Mouse (Mus musculus): ENCODE measurements around the gene Rbm34. TPM values are rescaled to one million over a fixed set of nuclear protein-coding genes. Genes with fewer than 3 reads are reported as not detected.

Rbm34 gene
- polyA plus RNA-seq, 1 experiment = 3.7 TPM

GRCm38 (mm10) chr8:126974511-126974910, 3.6 kb upstream of the Rbm34 start:
- DNase-seq = no peak
- Histone ChIP-seq H3K4me1 (replicated peaks; ENCODE audit: control insufficient read depth, insufficient read depth, low read length) (peaks cover 6% of the 10 kb centered on the region), H3K27me3 (ENCODE audit: control insufficient read depth, insufficient read depth, low read length) (peaks cover under 1% of the 10 kb centered on the region), H3K4me3 (ENCODE audit: control insufficient read depth, insufficient read depth, low read length) (no peak overlapping the region), H3K36me3 (ENCODE audit: control insufficient read depth, insufficient read depth, low read length) (no peaks in the 10 kb centered on the region), H3K27ac (ENCODE audit: control insufficient read depth, insufficient read depth, low read length) (no peak overlapping the region)
- WGBS = 65% methylated on average over 4 of the region's 4 CpGs
- no peak for TF ChIP-seq CTCF (IDR thresholded peaks at IDR 0.05; ENCODE audit: borderline replicate concordance, control insufficient read depth, extremely low read depth, insufficient read depth, low read length, poor library complexity)
- no peak for TF ChIP-seq POLR2A (IDR thresholded peaks at IDR 0.05; ENCODE audit: control insufficient read depth, extremely low read depth, insufficient read depth, low read length, poor library complexity)

- no peaks in the 10 kb centered on the region for H3K27me3 ChIP-seq (ENCODE audit: control insufficient read depth, insufficient read depth, low read length)
- H3K27ac ChIP-seq (ENCODE audit: control insufficient read depth, insufficient read depth, low read length) = no peak overlapping the region
- TF ChIP-seq POLR2A (IDR thresholded peaks at IDR 0.05; ENCODE audit: control insufficient read depth, extremely low read depth, insufficient read depth, low read length, poor library complexity) (no peak), CTCF (IDR thresholded peaks at IDR 0.05; ENCODE audit: borderline replicate concordance, control insufficient read depth, extremely low read depth, insufficient read depth, low read length, poor library complexity) (no peak)
- DNase-seq = no peak
- no peak overlapping the region for H3K4me3 ChIP-seq (ENCODE audit: control insufficient read depth, insufficient read depth, low read length)
- H3K4me1 ChIP-seq (replicated peaks; ENCODE audit: control insufficient read depth, insufficient read depth, low read length) = peaks cover 6% of the 10 kb centered on the region
- 54% methylated on average over 9 of the region's 9 CpGs for WGBS
- H3K36me3 ChIP-seq (ENCODE audit: control insufficient read depth, insufficient read depth, low read length) = no peaks in the 10 kb centered on the region
Observed at GRCm38 (mm10) chr8:126973686-126974265, 2.9 kb upstream of the Rbm34 start.

GRCm38 (mm10) chr8:126972649-126973048, 1.8 kb upstream of the Rbm34 start:
- Histone ChIP-seq H3K36me3 (ENCODE audit: control insufficient read depth, insufficient read depth, low read length) (no peaks in the 10 kb centered on the region), H3K4me1 (replicated peaks; ENCODE audit: control insufficient read depth, insufficient read depth, low read length) (peaks cover 6% of the 10 kb centered on the region), H3K4me3 (ENCODE audit: control insufficient read depth, insufficient read depth, low read length) (no peak overlapping the region), H3K27ac (ENCODE audit: control insufficient read depth, insufficient read depth, low read length) (no peak overlapping the region), H3K27me3 (ENCODE audit: control insufficient read depth, insufficient read depth, low read length) (no peaks in the 10 kb centered on the region)
- WGBS = 89% methylated on average over 2 of the region's 2 CpGs
- no peak for DNase-seq
- TF ChIP-seq CTCF (IDR thresholded peaks at IDR 0.05; ENCODE audit: borderline replicate concordance, control insufficient read depth, extremely low read depth, insufficient read depth, low read length, poor library complexity) (no peak), POLR2A (IDR thresholded peaks at IDR 0.05; ENCODE audit: control insufficient read depth, extremely low read depth, insufficient read depth, low read length, poor library complexity) (no peak)

- Histone ChIP-seq H3K36me3 (ENCODE audit: control insufficient read depth, insufficient read depth, low read length) (no peaks in the 10 kb centered on the region), H3K27ac (ENCODE audit: control insufficient read depth, insufficient read depth, low read length) (no peak overlapping the region), H3K4me3 (ENCODE audit: control insufficient read depth, insufficient read depth, low read length) (no peak overlapping the region), H3K27me3 (ENCODE audit: control insufficient read depth, insufficient read depth, low read length) (no peaks in the 10 kb centered on the region), H3K4me1 (replicated peaks; ENCODE audit: control insufficient read depth, insufficient read depth, low read length) (peaks cover 6% of the 10 kb centered on the region)
- DNase-seq = no peak
- TF ChIP-seq POLR2A (IDR thresholded peaks at IDR 0.05; ENCODE audit: control insufficient read depth, extremely low read depth, insufficient read depth, low read length, poor library complexity) (no peak), CTCF (IDR thresholded peaks at IDR 0.05; ENCODE audit: borderline replicate concordance, control insufficient read depth, extremely low read depth, insufficient read depth, low read length, poor library complexity) (no peak)
- WGBS = 96% methylated on average over 2 of the region's 2 CpGs
Observed at GRCm38 (mm10) chr8:126972102-126972501, 1.2 kb upstream of the Rbm34 start.

GRCm38 (mm10) chr8:126971314-126971664, 418 bp upstream of the Rbm34 start:
- Histone ChIP-seq H3K27ac (ENCODE audit: control insufficient read depth, insufficient read depth, low read length) (no peak overlapping the region), H3K4me3 (ENCODE audit: control insufficient read depth, insufficient read depth, low read length) (peak overlapping the region; percentile 97), H3K36me3 (ENCODE audit: control insufficient read depth, insufficient read depth, low read length) (no peaks in the 10 kb centered on the region), H3K4me1 (replicated peaks; ENCODE audit: control insufficient read depth, insufficient read depth, low read length) (peaks cover 6% of the 10 kb centered on the region), H3K27me3 (ENCODE audit: control insufficient read depth, insufficient read depth, low read length) (no peaks in the 10 kb centered on the region)
- no peak for TF ChIP-seq POLR2A (IDR thresholded peaks at IDR 0.05; ENCODE audit: control insufficient read depth, extremely low read depth, insufficient read depth, low read length, poor library complexity)
- no peak for TF ChIP-seq CTCF (IDR thresholded peaks at IDR 0.05; ENCODE audit: borderline replicate concordance, control insufficient read depth, extremely low read depth, insufficient read depth, low read length, poor library complexity)
- WGBS = 8% methylated on average over 13 of the region's 13 CpGs
- no peak for DNase-seq

- Histone ChIP-seq H3K36me3 (ENCODE audit: control insufficient read depth, insufficient read depth, low read length) (peaks cover 11% of the 10 kb centered on the region), H3K27me3 (ENCODE audit: control insufficient read depth, insufficient read depth, low read length) (no peaks in the 10 kb centered on the region), H3K4me1 (replicated peaks; ENCODE audit: control insufficient read depth, insufficient read depth, low read length) (peaks cover 6% of the 10 kb centered on the region), H3K4me3 (ENCODE audit: control insufficient read depth, insufficient read depth, low read length) (no peak overlapping the region), H3K27ac (ENCODE audit: control insufficient read depth, insufficient read depth, low read length) (no peak overlapping the region)
- WGBS = 94% methylated on average over 1 of the region's 1 CpGs
- DNase-seq = no peak
- TF ChIP-seq POLR2A (IDR thresholded peaks at IDR 0.05; ENCODE audit: control insufficient read depth, extremely low read depth, insufficient read depth, low read length, poor library complexity) = no peak
- no peak for TF ChIP-seq CTCF (IDR thresholded peaks at IDR 0.05; ENCODE audit: borderline replicate concordance, control insufficient read depth, extremely low read depth, insufficient read depth, low read length, poor library complexity)
Observed at GRCm38 (mm10) chr8:126969546-126969945, 1.3 kb downstream of the Rbm34 start.

GRCm38 (mm10) chr8:126968107-126968506, 2.8 kb downstream of the Rbm34 start:
- WGBS = 97% methylated on average over 6 of the region's 6 CpGs
- Histone ChIP-seq H3K36me3 (ENCODE audit: control insufficient read depth, insufficient read depth, low read length) (peaks cover 16% of the 10 kb centered on the region), H3K4me1 (replicated peaks; ENCODE audit: control insufficient read depth, insufficient read depth, low read length) (peaks cover 6% of the 10 kb centered on the region), H3K27me3 (ENCODE audit: control insufficient read depth, insufficient read depth, low read length) (no peaks in the 10 kb centered on the region), H3K4me3 (ENCODE audit: control insufficient read depth, insufficient read depth, low read length) (no peak overlapping the region), H3K27ac (ENCODE audit: control insufficient read depth, insufficient read depth, low read length) (no peak overlapping the region)
- TF ChIP-seq POLR2A (IDR thresholded peaks at IDR 0.05; ENCODE audit: control insufficient read depth, extremely low read depth, insufficient read depth, low read length, poor library complexity) (no peak), CTCF (IDR thresholded peaks at IDR 0.05; ENCODE audit: borderline replicate concordance, control insufficient read depth, extremely low read depth, insufficient read depth, low read length, poor library complexity) (no peak)
- DNase-seq = no peak
